Mouse (Mus musculus) frontal cortex, adult 2 months (tissue): Measurements from ENCODE around the gene Cbfa2t2. TPM values are rescaled to one million over a fixed set of nuclear protein-coding genes. Genes with fewer than 3 reads are reported as not detected.

Experiments
- DNase-seq, 2 experiments: peaks; one replicate each; pipeline ENCODE4 v3.0.0; 2022; ENCODE audit warnings: low spot score in 1 of 2; ENCODE audit errors: extremely low spot score in 1 of 2
- polyA plus RNA-seq: library from polyadenylated mRNA; depleted of rRNA; stranded (reverse); fragments of >200 nt; gene quantifications from 2 replicates; pipeline ENCODE4 v1.2.3, GENCODE M21; 2012

The Cbfa2t2 gene
- polyA plus RNA-seq, 1 experiment, result 31.7 TPM

DNA sequence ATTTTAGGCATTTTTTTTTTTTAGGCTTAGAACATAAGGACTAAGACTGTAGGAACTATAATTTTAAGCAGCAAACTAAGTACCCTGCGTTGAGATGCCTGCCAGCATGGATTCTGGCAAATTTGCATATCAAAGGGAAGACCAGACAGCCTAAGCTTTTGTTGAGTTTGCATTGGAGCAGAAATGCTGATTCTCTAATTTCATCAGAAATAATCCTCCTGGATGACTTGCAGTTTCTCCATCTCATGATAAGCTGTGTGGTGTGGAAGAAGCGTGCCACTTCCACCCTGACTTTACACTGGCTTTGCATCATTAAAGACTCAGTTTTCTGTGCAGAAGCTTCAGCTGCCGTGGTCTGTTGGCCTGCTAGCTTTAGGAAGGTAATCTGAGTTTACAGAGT, 96.6 kb downstream of the Cbfa2t2 start:
- no peak for DNase-seq

DNA sequence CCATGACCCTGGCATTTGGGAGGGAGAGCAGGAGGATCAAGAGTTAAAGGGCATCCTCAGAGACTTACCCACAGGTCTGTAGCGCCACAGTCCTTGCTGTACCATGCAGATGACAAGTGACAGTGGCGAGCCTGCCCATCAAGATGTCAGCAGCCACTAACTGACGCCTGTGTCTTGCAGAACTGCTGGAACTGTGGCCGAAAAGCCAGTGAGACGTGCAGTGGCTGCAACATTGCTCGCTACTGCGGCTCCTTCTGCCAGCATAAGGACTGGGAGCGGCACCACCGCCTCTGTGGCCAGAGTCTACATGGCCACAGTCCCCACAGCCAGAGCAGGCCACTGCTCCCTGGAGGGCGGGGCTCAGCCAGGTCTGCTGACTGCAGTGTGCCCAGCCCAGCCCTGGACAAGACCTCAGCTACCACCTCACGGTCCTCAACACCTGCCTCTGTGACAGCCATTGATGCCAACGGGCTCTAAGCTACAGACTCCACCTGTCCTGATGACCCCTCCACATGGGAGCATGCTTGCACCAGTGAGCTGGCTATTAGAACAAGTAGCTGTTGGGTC, 98.5 kb downstream of the Cbfa2t2 start:
- no peak for DNase-seq

- peak; percentile 76 to 77 for DNase-seq
These were observed 102.0 kb downstream of the Cbfa2t2 start for GRCm38 (mm10) chr2:154538310-154538709.

DNA sequence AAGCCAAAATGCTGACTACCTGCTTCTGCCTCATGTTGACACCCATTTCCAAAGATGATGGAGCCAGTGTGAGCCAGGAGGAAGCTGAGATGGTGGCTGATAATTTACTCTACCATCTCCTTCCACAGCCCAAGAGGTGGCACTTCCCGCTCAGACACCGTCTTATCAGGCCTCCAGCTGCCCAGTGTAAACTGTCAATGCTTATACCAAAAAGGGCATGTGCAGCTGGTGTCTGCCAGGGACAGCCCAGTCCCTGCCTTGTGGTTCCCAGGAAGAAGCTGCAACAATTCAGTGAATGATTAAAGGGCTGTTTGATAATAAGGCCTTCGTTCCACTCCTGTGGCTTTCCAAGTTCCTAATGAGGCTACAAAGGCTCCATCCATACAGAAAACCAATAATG, 102.4 kb downstream of the Cbfa2t2 start:
- no peak for DNase-seq

DNA sequence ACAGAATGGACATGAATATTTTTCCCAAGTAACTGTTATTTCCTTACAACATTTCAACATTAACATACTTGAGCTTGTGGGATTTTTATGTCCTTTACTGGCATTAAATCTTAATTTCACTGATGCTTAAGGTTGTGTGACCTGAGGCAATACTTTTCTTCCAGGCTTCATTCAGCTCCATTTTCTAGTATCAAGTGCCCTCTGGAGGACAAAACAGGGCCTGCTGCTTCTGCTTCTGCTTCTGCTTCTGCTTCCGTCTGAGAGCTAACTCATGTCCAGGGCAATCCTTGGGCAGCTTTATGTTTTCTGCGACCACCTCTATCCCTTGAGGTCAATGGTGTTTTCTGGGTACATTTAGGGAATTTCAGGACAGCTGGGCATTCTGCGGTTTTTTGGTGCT, 103.4 kb downstream of the Cbfa2t2 start:
- DNase-seq, result peak in 1 of 2 experiments; percentile 83

DNA sequence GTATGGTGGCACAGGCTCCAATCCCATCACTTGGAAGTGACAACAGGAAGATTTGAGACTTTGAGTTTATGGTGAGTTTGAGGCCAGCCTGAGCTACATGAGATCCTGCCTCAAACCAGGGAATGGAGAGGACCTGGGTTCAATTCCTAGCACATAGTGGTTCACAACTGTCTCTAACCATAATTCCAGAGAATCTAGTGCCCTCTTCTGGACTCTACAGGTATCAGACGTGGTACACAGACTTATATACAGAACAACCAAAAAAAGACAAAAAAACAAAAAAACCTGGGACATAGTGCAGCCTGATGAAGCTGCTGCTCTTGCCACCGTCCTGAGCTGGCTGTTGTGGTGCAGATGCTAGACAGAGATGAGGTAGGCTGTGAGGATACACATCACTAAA, 105.3 kb downstream of the Cbfa2t2 start:
- no peak for DNase-seq

DNA sequence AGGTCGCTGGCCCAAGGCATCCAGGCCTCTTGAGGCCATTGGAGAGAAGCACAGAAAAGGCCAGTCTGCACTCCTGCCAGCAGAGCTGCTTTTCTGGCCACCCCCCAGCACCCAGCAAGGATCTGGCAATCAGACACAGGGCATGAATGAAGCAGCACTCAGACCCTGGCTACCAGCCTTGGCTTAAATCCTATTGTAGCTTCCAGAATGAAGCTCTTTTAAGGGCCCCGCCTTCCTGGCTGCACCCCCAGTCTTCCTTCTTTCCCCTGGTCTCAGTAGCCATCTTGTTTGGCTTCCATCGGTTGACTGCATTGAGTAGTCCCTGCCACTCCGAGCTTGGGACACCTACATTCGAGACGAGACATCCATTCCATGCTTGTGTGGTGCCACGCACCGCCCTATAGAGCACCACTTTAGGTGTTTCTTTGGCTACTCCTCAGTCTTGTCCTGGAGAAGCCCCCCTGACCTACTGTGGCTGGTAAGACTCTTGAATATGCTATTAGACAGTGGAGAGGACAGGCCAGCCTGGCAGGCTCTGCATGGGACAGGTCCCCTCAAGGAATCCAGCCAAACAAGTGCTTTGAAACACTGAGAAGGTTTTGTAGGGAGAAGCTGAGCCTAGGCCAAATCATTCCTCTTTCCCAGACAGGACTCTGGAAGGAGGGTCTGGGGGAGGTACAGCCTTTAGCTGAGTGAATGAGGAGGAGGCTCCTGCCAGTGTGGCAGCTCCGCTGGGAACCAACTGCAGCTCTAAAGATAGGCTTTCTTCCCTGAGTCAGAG, 107.5 kb downstream of the Cbfa2t2 start:
- DNase-seq, result peak; percentile 76 to 81

GRCm38 (mm10) chr2:154546711-154547110, 110.4 kb downstream of the Cbfa2t2 start, which contains the start of gene 1700003F12Rik:
1700003F12Rik (plus strand) TSS chr2:154547085.
- DNase-seq, result no peak

DNA sequence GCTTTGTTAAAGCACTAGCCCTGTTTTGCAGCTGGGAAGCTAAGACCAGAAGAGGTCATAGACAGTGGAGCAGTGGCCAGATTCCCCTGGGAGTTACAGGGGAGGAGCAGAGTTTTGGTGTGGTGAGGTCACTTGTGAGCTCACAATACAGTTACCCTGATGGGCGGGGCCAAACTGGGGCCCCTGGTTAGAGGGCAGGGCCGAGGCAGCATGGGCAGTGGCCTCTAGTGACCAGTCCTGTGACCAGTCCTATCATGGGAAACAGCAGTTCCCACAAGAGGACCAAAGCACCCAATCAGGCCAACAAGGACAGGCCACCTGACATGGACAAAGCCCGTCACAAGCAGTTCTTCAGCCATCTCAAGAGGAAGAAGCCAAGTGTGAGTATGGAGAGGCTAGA, 112.4 kb downstream of the Cbfa2t2 start:
- no peak for DNase-seq

DNA sequence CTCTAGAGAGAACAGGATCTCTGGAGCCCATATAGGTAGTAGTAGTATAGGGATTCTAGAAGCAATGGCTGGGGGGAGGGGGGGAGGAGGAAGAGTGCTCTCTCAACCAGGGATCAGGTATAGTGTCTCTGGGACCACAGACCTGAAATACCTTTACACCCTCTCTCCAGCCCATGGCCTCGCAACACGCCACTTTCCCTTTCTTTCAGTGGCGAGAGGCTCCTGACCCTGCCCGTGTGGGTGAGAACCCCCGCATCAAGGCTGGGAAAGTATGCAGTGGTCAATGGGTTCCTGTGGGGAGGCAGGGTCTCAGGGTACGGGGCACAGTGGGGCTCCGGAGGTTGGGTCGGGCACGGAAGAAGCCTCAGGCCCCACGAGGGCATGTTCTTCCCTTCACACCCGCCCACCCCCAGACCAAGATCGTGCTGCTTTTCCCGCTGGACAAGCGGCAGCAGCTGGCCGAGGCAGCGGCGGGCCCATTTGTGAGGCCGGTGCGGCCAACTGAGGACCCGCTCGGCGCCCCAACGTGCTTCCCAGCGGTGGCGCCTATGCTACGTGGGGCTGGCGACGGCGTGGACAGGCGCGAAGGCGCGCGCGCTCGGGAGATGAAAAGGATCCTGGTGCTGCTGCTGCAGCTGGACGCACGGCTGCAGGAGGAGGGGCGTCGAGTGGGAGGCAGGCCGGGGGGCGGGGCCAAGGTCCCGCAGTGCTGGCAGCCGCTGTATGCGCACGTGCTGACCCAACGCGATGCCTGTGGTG, 113.0 kb downstream of the Cbfa2t2 start:
- peak in 1 of 2 experiments; percentile 60 for DNase-seq

GRCm38 (mm10) chr2:154549886-154550189, 113.6 kb downstream of the Cbfa2t2 start:
- no peak for DNase-seq

DNA sequence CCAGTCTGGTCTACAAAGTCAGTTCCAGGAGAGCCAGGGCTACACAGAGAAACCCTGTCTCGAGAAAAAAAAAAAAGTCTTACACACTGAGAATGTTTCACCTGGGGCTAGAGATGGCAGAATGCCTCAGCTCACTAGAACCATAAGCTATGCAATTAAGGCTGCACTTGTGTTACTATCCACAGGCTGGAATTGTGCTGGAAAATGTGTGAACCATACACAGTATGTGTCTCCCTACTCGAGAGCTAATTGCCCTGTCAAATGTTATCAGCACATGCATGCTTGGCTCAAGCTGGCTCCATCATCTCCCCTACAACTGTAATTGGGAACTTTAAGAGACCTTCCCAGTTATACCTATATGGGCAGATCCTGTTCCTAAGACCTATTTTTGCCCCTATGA, 114.7 kb downstream of the Cbfa2t2 start:
- no peak for DNase-seq

DNA sequence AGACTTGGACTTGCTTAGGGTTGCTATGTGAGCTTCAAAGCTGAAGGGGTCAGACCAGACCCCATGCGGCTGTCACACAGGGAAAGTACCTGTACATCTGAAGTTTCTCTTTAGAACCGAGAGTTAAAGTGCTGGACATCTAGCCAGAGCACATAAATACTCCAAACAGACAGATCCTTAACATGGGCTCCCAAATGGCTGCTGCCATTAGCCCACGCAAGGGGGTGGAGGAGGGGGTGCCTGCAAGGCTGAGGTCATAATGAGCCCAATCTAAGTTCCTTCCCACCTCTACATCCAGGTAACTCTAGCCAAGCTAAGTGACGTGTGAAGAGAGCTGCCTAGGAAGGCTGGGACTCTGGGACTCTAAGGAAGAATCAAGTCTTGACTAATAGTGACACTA, 115.2 kb downstream of the Cbfa2t2 start, which contains the start of gene Actl10:
Gene Actl10, plus strand, starts transcription at position 301 of the 400 bp plus-strand sequence.
- no peak for DNase-seq

DNA sequence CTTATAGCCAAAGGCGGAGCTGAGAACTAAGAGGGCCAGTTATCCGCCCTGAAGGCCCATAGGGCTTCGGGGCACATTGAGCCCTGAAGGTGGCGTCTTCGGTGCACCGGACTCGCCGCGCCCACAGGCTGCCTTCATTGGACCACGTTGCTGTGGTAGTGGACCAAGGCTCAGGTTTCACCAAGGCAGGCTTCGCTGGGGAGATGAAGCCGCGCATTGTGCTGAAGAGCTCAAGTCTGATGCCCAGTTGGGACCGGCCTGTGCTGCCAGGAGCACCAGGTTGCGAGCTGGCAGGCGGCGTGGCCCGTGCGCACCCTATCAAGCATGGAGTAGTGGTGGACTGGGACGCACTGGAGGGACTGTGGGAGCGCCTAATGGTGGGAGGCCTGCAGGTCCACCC, 115.6 kb downstream of the Cbfa2t2 start:
- DNase-seq, result no peak

- DNase-seq, result peak; percentile 61 to 75
These were observed 116.2 kb downstream of the Cbfa2t2 start for GRCm38 (mm10) chr2:154552424-154552907.

GRCm38 (mm10) chr2:154555235-154555634, 119.0 kb downstream of the Cbfa2t2 start:
- DNase-seq, result peak; percentile 80 to 81

GRCm38 (mm10) chr2:154557184-154557832, 121.0 kb downstream of the Cbfa2t2 start:
- peak in 1 of 2 experiments; percentile 67 for DNase-seq

DNA sequence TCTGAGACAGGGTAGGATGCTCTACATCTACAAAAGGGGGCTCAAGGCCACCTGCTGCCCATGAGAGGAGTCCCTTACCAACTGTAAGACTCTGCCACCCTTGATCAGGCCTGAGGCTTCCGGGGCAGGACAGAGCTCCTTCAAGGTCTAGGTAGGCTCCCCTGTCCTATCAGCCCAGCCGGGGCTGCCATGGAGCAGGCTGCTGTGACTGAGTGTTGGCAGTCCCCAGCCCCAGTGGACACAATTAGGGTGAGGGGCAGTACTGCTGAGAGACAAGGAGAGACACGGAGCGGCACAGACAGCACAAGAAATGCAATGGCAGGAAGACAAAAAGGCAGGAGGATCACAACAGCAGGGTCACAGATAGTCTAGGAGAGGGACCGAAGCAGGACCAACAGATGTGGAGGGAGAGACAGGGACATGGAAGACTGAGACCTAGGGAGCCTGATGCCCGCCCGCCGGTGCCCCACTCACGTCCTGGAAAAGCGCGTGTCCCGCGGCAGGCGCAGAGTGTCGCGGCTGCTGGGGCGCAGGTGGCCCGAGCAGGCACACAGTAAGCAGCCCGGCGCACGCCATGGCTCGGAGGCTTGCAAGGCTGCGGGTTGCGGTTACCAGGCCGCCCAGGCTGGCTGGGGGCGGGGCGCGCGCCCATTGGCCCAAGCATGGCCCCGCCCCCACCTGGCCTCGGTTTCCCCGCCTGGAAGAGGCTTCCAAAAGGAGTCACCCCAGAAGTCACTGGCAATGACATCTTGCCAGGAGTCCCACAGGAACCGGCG, 122.2 kb downstream of the Cbfa2t2 start, which contains the start of gene Necab3:
Gene Necab3, minus strand, starts transcription at position 627 of the 776 bp plus-strand sequence.
- peak in 1 of 2 experiments; percentile 70 for DNase-seq

DNA sequence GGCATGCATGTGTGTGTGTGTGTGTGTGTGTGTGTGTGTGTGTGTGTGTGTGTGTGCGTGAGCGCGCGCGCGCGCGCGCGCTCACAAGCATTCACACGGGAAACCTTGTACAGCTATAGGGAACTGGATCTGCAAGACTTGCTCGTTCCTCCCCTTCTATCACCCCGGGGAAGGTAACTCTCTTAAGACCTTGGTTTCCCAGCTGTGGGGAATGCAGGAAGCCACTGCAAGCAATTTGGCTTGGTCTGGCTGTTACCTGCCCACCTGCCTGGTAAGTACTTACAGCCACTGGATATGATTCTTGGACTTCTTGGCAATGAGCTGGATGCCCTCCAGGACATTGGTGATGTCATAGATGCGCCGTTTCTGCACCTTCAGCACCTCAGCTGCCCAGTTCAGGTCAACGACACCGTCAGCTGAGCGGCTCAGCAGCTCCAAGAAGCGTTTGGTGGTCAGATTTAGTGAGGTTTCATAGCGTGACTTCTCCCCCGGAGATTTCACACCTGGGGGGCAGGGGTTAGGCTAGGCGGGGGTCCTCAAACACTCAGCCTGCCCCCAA, 127.4 kb downstream of the Cbfa2t2 start:
- DNase-seq, result no peak

- peak in 1 of 2 experiments; percentile 59 for DNase-seq
These were observed 129.3 kb downstream of the Cbfa2t2 start for GRCm38 (mm10) chr2:154565562-154565961.
